Mouse (Mus musculus) hindbrain, embryonic 16.5 days (tissue): ENCODE results near the gene Crtac1. TPM values are rescaled to one million over a fixed set of nuclear protein-coding genes. Genes with fewer than 3 reads are reported as not detected.

ENCODE experiments used
- ATAC-seq: fragments of 200-750 bp; cut with Nextera tagmentation; 2 replicates; pipeline ENCODE4 v1.8.0; 2017; ENCODE audit warnings: moderate TSS enrichment, moderate library complexity
- H3K27ac ChIP-seq: fragments of 300-500 bp; sonication (generic); 2 replicates; pipeline ENCODE4 v1.5.1; 2014; ENCODE audit warnings: low read depth, mild to moderate bottlenecking, control low read depth, low read length, moderate library complexity
- H3K27me3 ChIP-seq: fragments of 300-500 bp; sonication (generic); replicated peaks from 2 replicates; pipeline ENCODE4 v1.6.1; 2014; ENCODE audit warnings: low read length; ENCODE audit not compliant: control insufficient read depth, insufficient read depth
- H3K36me3 ChIP-seq: fragments of 300-500 bp; sonication (generic); 2 replicates; pipeline ENCODE4 v1.6.1; 2014; ENCODE audit warnings: mild to moderate bottlenecking, low read length, moderate library complexity, mixed read lengths; ENCODE audit not compliant: control insufficient read depth, insufficient read depth
- H3K4me1 ChIP-seq: fragments of 300-500 bp; sonication (generic); 2 replicates; pipeline ENCODE4 v1.6.1; 2014; ENCODE audit warnings: low read depth, low read length; ENCODE audit not compliant: control insufficient read depth, insufficient read depth
- H3K4me2 ChIP-seq: fragments of 300-500 bp; sonication (generic); 2 replicates; pipeline ENCODE4 v1.6.1; 2014; ENCODE audit warnings: mild to moderate bottlenecking, low read length, control low read depth, moderate library complexity
- H3K4me3 ChIP-seq: fragments of 300-500 bp; sonication (generic); 2 replicates; pipeline ENCODE4 v1.5.1; 2014; ENCODE audit warnings: mild to moderate bottlenecking, low read length, control low read depth, moderate library complexity
- H3K9ac ChIP-seq: fragments of 300-500 bp; sonication (generic); 2 replicates; pipeline ENCODE4 v1.6.1; 2014; ENCODE audit warnings: low read depth, mild to moderate bottlenecking, control low read depth, low read length, moderate library complexity
- H3K9me3 ChIP-seq: fragments of 300-500 bp; sonication (generic); 2 replicates; pipeline ENCODE4 v1.6.1; 2014; ENCODE audit warnings: mild to moderate bottlenecking, low read length, moderate library complexity; ENCODE audit not compliant: control insufficient read depth
- WGBS: fragments of 180-500 bp; shearing (Covaris S2); extraction: QIAGEN DNeasy Blood & Tissue Kit; methylation state at CpG from one replicate; pipeline ENCODE4 v1.1.7; 2014; 5-methylcytosine and 5-hydroxymethylcytosine counted together
- polyA plus RNA-seq: library from polyadenylated mRNA; unstranded; fragments of >200 nt; fragmentation: Nextera tagmentation; extraction: Ambion mirVana; gene quantifications from 2 replicates; pipeline ENCODE4 v1.2.1, GENCODE M21; 2015

The Crtac1 gene
- polyA plus RNA-seq, 1 experiment from 2014 or later: 50.2 TPM

GRCm38 (mm10) chr19:42311332-42311731 lies 120.3 kb downstream of the Crtac1 start:
- Histone ChIP-seq H3K27ac (no peak overlapping the region; the same call in 1 of the 2 replicates), H3K9me3 (no peaks in the 10 kb centered on the region), H3K27me3 (no peaks in the 10 kb centered on the region), H3K4me2 (no peak overlapping the region), H3K9ac (no peak overlapping the region), H3K4me1 (peaks cover 14% of the 10 kb centered on the region), H3K36me3 (no peaks in the 10 kb centered on the region), H3K4me3 (no peak overlapping the region)
- WGBS: 47% methylated on average over 2 of the region's 2 CpGs
- no peak for ATAC-seq

- H3K36me3 ChIP-seq: no peaks in the 10 kb centered on the region
- WGBS: 82% methylated on average over 12 of the region's 12 CpGs
- no peak overlapping the region for H3K9ac ChIP-seq
- no peak for ATAC-seq
- H3K9me3 ChIP-seq: no peaks in the 10 kb centered on the region
- H3K4me1 ChIP-seq: peaks cover 6% of the 10 kb centered on the region
- no peaks in the 10 kb centered on the region for H3K27me3 ChIP-seq
- H3K4me2 ChIP-seq: no peak overlapping the region
- no peak overlapping the region for H3K4me3 ChIP-seq
- no peak overlapping the region for H3K27ac ChIP-seq
These were observed 122.7 kb downstream of the Crtac1 start for GRCm38 (mm10) chr19:42308931-42309330.

GRCm38 (mm10) chr19:42307019-42307418 lies 124.6 kb downstream of the Crtac1 start:
- Histone ChIP-seq H3K9ac (no peak overlapping the region), H3K4me3 (no peak overlapping the region)
- ATAC-seq: no peak

GRCm38 (mm10) chr19:42306202-42306601 lies 125.4 kb downstream of the Crtac1 start:
- H3K9me3 ChIP-seq: no peaks in the 10 kb centered on the region
- H3K27me3 ChIP-seq: no peaks in the 10 kb centered on the region
- H3K36me3 ChIP-seq: no peaks in the 10 kb centered on the region
- no peak overlapping the region for H3K9ac ChIP-seq
- H3K4me1 ChIP-seq: peaks cover 6% of the 10 kb centered on the region
- H3K27ac ChIP-seq: no peak overlapping the region
- H3K4me3 ChIP-seq: no peak overlapping the region
- 52% methylated on average over 7 of the region's 7 CpGs for WGBS
- no peak overlapping the region for H3K4me2 ChIP-seq
- ATAC-seq: no peak

More at GRCm38 (mm10) chr19:42307019-42307418, 124.6 kb downstream of the Crtac1 start:
- Histone ChIP-seq H3K4me1 (peaks cover 6% of the 10 kb centered on the region), H3K27ac (no peak overlapping the region), H3K36me3 (no peaks in the 10 kb centered on the region), H3K4me2 (no peak overlapping the region), H3K9me3 (no peaks in the 10 kb centered on the region), H3K27me3 (no peaks in the 10 kb centered on the region)
- WGBS: 12% methylated on average over 8 of the region's 8 CpGs

- no peaks in the 10 kb centered on the region for H3K9me3 ChIP-seq
- H3K9ac ChIP-seq: no peak overlapping the region
- no peak overlapping the region for H3K4me3 ChIP-seq
- WGBS: 72% methylated on average over 8 of the region's 8 CpGs
- H3K4me2 ChIP-seq: no peak overlapping the region
- peaks cover 7% of the 10 kb centered on the region for H3K4me1 ChIP-seq
- H3K36me3 ChIP-seq: no peaks in the 10 kb centered on the region
- no peak overlapping the region for H3K27ac ChIP-seq
- H3K27me3 ChIP-seq: no peaks in the 10 kb centered on the region
- ATAC-seq: no peak
These were observed 125.8 kb downstream of the Crtac1 start for GRCm38 (mm10) chr19:42305746-42306145.

- Histone ChIP-seq H3K4me2 (no peak overlapping the region), H3K27me3 (no peaks in the 10 kb centered on the region), H3K9ac (no peak overlapping the region), H3K27ac (no peak overlapping the region), H3K4me3 (no peak overlapping the region), H3K36me3 (no peaks in the 10 kb centered on the region), H3K4me1 (peaks cover 8% of the 10 kb centered on the region), H3K9me3 (no peaks in the 10 kb centered on the region)
- 82% methylated on average over 13 of the region's 13 CpGs for WGBS
- ATAC-seq: no peak
These were observed 127.1 kb downstream of the Crtac1 start for GRCm38 (mm10) chr19:42304506-42304905.

- ATAC-seq: no peak
- Histone ChIP-seq H3K4me3 (no peak overlapping the region), H3K36me3 (no peaks in the 10 kb centered on the region), H3K4me2 (no peak overlapping the region), H3K9ac (no peak overlapping the region), H3K27me3 (no peaks in the 10 kb centered on the region), H3K9me3 (no peaks in the 10 kb centered on the region), H3K4me1 (peaks cover 8% of the 10 kb centered on the region), H3K27ac (no peak overlapping the region)
- 44% methylated on average over 12 of the region's 12 CpGs for WGBS
These were observed 128.3 kb downstream of the Crtac1 start for GRCm38 (mm10) chr19:42303210-42303813.

GRCm38 (mm10) chr19:42293216-42293615 lies 138.4 kb downstream of the Crtac1 start:
- Histone ChIP-seq H3K36me3 (no peaks in the 10 kb centered on the region), H3K4me2 (no peak overlapping the region), H3K27me3 (no peaks in the 10 kb centered on the region), H3K9me3 (no peaks in the 10 kb centered on the region), H3K9ac (no peak overlapping the region), H3K4me3 (no peak overlapping the region), H3K27ac (no peak overlapping the region), H3K4me1 (peaks cover 8% of the 10 kb centered on the region)
- ATAC-seq: no peak
- WGBS: 64% methylated on average over 6 of the region's 6 CpGs

GRCm38 (mm10) chr19:42292106-42292505 lies 139.5 kb downstream of the Crtac1 start:
- Histone ChIP-seq H3K4me3 (no peak overlapping the region), H3K36me3 (no peaks in the 10 kb centered on the region), H3K9me3 (no peaks in the 10 kb centered on the region), H3K9ac (no peak overlapping the region), H3K4me1 (peaks cover 8% of the 10 kb centered on the region), H3K27me3 (no peaks in the 10 kb centered on the region), H3K4me2 (no peak overlapping the region), H3K27ac (no peak overlapping the region)
- ATAC-seq: peak; percentile 29; the same call in 1 of the 2 replicates
- WGBS: 39% methylated on average over 8 of the region's 8 CpGs
